Mouse (Mus musculus): ENCODE measurements around the gene Plekhg1. TPM values are rescaled to one million over a fixed set of nuclear protein-coding genes. Genes with fewer than 3 reads are reported as not detected.

Gene Plekhg1
- total RNA-seq, 1 experiment from 2014 or later: 9.8 TPM

DNA sequence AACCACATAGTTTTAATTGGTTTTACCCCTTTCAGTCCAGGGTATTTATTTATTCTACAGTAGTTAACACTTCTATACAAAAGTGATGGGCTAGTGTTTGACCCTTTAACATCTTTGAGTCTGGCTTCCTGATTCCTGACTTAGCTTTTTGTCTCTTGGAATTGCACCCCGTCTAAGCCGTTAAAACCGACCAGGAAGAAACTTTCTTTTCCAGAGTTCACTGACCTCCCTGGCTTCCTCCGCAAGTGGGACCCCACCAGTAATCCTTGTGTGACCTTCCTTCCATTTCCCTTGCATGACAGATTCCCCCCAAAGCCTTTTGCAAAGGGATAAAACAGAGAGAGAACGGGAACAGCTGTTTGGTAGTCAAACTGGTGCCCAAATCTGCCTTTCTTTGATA lies 1.6 kb downstream of the Plekhg1 start:
- DNase-seq: no peak

- peak; percentile 28 for DNase-seq
Measured at GRCm38 (mm10) chr10:3743069-3743468, 2.9 kb downstream of the Plekhg1 start.

DNA sequence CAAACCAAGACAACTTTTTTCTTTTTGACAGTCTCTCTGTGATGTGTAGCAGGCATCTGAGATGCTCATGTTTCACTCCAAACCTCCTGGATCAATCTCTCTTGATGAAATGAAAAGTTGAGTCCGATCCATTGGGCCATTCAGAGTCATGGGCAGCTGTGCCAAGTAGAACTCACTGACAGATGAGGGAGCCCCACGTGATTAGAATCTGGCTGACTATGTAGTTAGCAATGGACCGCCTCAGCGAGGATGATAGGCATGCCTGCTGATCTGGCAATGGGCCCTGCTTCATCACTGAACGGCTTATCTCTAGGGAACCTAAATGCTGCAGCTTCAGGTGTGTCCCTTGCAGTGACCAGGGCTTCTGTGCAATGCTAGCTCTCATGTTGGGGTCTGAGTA lies 3.7 kb downstream of the Plekhg1 start:
- no peak for DNase-seq

GRCm38 (mm10) chr10:3746794-3747518 lies 6.8 kb downstream of the Plekhg1 start:
- no peak for DNase-seq

DNA sequence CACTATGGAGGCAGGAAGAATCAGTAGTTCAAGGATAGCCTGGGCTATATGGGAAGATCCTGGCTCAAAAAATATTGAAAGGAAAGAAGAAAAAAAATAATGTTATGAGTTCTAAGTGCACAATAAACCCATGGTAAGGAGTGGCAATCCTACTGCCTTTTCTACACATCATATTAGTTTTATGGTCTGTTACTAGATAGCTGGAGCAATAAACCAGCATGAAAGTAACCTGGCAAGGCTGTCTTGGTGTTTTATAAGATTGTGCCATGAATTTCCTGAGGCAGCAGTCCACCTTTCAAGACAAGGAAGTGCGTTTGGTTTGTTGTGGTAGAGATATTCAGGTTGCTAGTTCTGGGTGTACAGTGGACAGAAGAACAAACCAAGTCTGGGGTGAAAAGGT lies 9.4 kb downstream of the Plekhg1 start:
- no peak for DNase-seq

- DNase-seq: no peak
Measured at GRCm38 (mm10) chr10:3761992-3762391, 21.8 kb downstream of the Plekhg1 start.

DNA sequence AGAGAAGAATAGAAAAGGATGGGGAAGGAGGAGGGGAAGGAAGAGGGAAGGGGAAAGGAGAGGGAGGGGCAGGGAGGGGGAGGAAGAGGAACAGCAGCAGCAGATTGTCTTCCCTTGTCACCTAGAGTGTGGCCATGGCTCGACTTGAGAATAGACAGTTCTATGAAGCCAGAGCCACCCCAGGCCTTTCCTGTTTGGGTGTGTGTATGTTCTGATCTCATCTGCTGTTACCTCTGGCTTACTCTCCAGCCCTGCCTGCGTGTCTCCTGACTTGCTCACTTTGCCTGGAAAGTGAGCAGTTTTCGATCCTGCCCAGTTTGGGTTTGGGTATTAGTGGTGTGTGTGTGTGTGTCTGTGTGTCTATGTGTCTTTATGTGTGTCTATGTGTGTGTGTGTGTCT lies 23.0 kb downstream of the Plekhg1 start:
- no peak for DNase-seq

DNA sequence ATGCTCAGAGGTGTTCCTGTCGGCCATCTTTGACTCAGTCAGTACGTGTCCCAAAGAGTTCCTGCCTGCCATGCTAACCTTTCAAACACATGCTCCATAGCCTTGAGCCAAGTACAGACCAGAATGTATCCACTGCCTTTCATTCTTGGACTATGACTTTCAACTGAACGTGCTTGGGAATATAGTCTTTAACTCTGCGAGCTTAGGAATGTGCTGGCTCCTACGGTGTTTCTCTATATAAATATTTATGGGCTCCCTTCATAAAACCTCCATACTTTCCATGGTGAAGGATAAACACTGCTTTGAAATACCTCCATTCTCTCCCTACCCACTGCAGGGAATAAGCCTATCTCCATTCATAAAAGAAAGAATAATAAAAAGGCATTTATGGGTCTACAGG lies 29.0 kb downstream of the Plekhg1 start:
- DNase-seq: no peak

- no peak for DNase-seq
Measured at GRCm38 (mm10) chr10:3774330-3774729, 34.2 kb downstream of the Plekhg1 start.

DNA sequence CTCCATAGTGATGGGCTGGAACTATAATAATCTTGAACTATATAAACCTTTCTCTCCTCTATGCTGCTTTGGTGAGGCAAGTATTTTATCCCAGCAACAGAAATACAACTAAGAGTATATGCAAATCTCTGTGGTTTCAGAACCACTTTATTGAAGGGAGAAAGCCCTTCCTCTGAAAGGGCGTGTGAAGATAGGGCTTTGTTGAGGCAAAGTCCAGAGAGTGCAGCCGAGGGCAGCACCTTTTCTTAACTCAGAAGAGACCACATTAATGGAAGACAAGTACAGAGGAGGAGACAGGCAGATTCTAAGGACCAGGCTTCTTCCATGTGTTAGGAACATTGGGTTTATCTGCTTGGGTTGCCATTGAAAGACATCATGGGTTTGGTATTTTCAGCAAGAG lies 36.6 kb downstream of the Plekhg1 start:
- no peak for DNase-seq

DNA sequence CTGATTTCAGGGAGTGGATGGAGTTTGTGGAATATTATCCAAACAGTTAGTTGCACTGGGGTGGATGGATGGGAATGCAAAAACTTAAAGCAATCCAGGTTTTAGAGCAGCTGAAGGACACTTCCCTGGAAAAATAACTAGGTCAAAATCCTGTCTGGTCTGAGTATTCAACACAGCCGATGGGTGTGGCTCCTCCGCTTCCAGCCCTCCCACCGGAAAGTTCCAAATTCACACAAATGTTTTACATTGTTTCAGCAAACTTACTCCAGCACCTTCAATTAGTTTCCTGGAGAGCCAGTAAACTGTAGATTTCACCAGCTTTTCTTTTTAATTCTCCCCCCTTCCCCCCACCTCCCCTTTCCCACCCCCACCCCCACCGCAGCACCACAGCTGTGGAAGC lies 45.2 kb downstream of the Plekhg1 start:
- no peak for DNase-seq

- no peak for DNase-seq
Measured at GRCm38 (mm10) chr10:3786531-3786930, 46.4 kb downstream of the Plekhg1 start.

DNA sequence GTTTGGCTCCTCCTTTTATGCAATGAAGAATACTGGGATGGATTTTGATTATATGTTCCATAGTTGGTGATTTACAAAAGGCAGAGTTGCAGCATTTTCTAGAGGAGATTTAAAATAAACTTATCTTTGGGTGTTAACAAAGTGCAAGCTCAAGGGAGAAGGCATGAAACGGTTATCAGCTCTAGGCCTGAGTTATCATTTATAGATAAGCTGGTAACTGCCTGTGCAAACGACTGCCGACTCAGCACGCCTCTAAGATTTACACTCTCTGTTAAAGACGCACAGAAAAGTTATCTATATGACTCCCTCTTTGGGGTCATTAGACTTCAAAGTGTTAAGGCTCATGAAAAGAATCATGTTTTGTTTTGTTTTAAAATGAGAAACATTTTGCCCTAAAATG lies 46.8 kb downstream of the Plekhg1 start:
- no peak for DNase-seq

GRCm38 (mm10) chr10:3793825-3794224 lies 53.7 kb downstream of the Plekhg1 start:
- DNase-seq: no peak

DNA sequence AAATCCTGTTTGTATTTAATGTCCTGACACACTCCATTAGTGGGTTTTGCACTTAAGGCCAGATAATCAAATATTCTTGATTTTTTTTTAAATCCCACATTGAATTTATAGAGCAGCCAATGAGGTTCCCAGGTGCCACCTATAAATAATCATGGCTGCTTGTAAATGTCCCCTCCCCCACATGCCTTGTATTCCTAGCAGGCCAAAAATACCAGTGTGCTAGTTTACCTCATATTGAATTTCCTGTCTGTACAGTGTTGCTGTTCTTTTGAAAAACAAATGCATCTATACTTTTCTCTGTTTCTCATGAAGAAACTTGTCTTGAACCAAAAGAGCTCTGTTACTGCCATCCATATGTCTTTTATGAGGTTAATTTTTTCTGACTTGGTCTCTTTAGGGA lies 59.3 kb downstream of the Plekhg1 start:
- DNase-seq: no peak

GRCm38 (mm10) chr10:3801254-3801653 lies 61.1 kb downstream of the Plekhg1 start:
- no peak for DNase-seq

DNA sequence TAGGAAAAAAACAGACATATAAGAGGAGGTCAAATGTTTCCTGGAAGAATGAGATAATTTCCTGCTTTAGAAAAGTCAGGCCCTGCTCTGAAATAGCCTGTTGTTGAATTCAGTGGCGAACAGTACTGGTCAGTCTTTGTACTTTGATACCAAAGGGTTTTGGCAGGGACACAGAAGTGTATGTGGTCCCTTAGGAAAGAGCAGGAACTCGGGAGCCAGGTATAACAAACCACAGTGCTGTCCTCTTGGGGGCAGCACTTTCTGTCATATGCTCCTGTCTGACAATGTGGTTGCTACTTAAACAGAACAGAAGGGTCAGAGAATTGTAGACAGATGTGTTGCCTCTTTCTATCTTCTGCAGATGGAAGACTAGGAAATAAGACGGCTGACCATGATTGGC lies 65.2 kb downstream of the Plekhg1 start:
- peak; percentile 10 for DNase-seq

DNA sequence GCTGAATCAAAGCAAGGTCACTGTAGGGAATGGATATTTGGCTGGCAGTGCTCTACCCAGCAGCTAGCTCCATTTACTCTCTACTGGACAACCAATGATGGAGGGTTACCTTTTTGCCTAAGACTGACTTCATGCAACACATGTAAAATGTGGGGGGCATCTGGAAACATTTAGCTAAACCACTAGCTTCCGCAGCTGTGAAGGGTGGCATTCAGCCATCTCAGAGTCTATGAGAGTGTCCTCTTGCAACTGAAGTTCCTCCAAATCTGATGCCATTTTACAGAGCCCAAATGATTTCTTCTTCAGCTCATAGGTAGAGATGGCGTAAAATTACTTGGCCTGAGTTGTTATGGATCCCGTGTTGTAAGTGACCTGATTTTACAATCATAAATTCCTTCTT lies 67.8 kb downstream of the Plekhg1 start:
- DNase-seq: no peak

- DNase-seq: peak; percentile 51
Measured at GRCm38 (mm10) chr10:3810476-3811273, 70.5 kb downstream of the Plekhg1 start.

- no peak for DNase-seq
Measured at GRCm38 (mm10) chr10:3818940-3819701, 79.0 kb downstream of the Plekhg1 start.

DNA sequence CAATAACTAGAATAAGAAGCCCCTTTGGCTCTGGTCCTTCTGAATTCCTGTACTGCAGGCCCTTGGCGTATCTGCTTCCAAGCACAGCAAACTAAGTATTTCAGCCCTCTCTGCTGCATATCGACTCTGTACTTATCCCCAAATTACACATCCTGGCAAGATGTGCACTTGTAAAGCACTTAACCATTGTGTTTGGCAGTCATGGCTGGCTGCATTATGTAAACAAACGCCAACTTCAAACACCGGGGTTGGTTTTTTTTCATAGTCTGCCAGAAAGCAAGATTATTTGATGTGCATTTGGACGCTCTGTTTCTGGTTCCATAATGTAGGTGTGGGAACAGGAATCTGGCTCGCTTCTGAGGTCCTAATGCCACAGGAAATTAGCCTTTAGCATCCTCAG lies 83.7 kb downstream of the Plekhg1 start:
- DNase-seq: no peak

GRCm38 (mm10) chr10:3826043-3826442 lies 85.9 kb downstream of the Plekhg1 start:
- DNase-seq: no peak

- no peak for DNase-seq
Measured at GRCm38 (mm10) chr10:3827368-3827767, 87.2 kb downstream of the Plekhg1 start.

Data from adrenal gland, postnatal 14 days (tissue).